Mouse (Mus musculus): ENCODE measurements around the gene Dpm3.

- no peak for TF ChIP-seq TAL1 (IDR thresholded peaks at IDR 0.05; ENCODE audit: low read length)
- TF ChIP-seq GATA1 (IDR thresholded peaks at IDR 0.05; ENCODE audit: low read length) = no peak
Observed at GRCm38 (mm10) chr3:89247466-89247865, 11.7 kb upstream of the Dpm3 start.
